18 mouse cellular contexts compared by ENCODE assay signal in the genomic region with DNA sequence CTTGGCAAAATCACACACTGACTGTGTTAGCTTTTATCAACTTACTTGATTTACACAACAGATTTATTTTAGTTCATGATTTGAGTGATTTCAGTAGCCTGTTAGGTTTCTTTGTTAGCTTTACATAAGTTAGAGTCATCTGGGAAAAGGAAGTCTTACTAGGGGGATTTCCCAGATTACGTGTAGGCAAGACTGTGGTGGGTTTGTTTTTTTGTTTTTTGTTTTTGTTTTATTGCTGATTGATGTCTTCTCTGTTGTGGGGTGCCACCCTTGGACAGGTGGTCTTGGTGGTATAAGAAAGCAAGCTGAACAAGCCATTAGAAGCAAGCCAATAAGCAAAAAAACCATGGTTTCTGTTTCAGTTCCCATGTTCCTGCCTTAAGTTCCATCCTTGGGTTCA. TPM values are rescaled to one million over a fixed set of nuclear protein-coding genes. Genes with fewer than 3 reads are reported as not detected.
DNase-seq lines count a peak whose midpoint lies in the region; ATAC-seq and TF ChIP-seq lines count a peak whose summit lies in the region.
"Had no signal": no experiment of that assay in that cellular context is flagged by ENCODE, and none has a peak within 500 bp of the region (broad histone marks: within the 10 kb centered on the region; RNA-seq: fewer than 3 reads in every experiment).

No protein-coding gene starts in this region.

- H3K36me3 ChIP-seq in splenic B cell, adult 2 months (ENCODE audit: control insufficient read depth, insufficient read depth, low read length, poor library complexity, severe bottlenecking), result no peaks in the 10 kb centered on the region
- H3K36me3 ChIP-seq: heart, embryonic 15.5 days had no signal

- no peak for TF ChIP-seq CTCF in bone marrow macrophage, adult 2 months (IDR thresholded peaks at IDR 0.05; ENCODE audit: low read depth, low read length)

- DNase-seq in A20 (ENCODE audit: low read depth, low spot score), result peak; percentile 64
- peak; percentile 10 for DNase-seq in splenic B cell, adult 2 months (ENCODE audit: low read depth, low spot score)
- DNase-seq in adrenal gland, adult 2 months, result no peak
- DNase-seq in gastrocnemius, postnatal 14 days, result no peak
- DNase-seq: adrenal gland, postnatal 10 days; cerebellum, adult 18-20 months; cerebellum, postnatal 10 days; heart, postnatal 14 days had no signal

- ATAC-seq in CD4-positive, CD25-positive, alpha-beta regulatory T cell, adult 4 months, result peak; percentile 91
- ATAC-seq in megakaryocyte, adult 5-6 weeks (ENCODE audit: poor library complexity, severe bottlenecking), result no peak
- ATAC-seq: forebrain, embryonic 14.5 days; intestine, postnatal 0 days had no signal

- H3K27me3 ChIP-seq in splenic B cell, adult 2 months (ENCODE audit: control insufficient read depth, insufficient read depth, low read length, poor library complexity, severe bottlenecking), result no peaks in the 10 kb centered on the region
- H3K27me3 ChIP-seq: embryonic facial prominence, embryonic 15.5 days; heart, embryonic 15.5 days had no signal

- intact Hi-C loops in gastrocnemius, postnatal 14 days (cut with DNase I; ENCODE audit: low total_unique reads), result no loop called here

- no peak overlapping the region for H3K4me3 ChIP-seq in bone marrow macrophage, adult 2 months (ENCODE audit: insufficient read depth, low read length)
- H3K4me3 ChIP-seq: embryonic facial prominence, embryonic 15.5 days; erythroblast, embryonic 14.5 days; forebrain, embryonic 10.5 days; heart, embryonic 15.5 days had no signal

- H3K27ac ChIP-seq in bone marrow macrophage, adult 2 months (ENCODE audit: insufficient read depth, low read depth, low read length), result peak overlapping the region; percentile 61
- H3K27ac ChIP-seq: embryonic facial prominence, embryonic 15.5 days; forebrain, embryonic 10.5 days; heart, embryonic 15.5 days; hindbrain, embryonic 14.5 days had no signal

- peaks cover 9% of the 10 kb centered on the region for H3K4me1 ChIP-seq in bone marrow macrophage, adult 2 months (ENCODE audit: control insufficient read depth, insufficient read depth, low read length)
- H3K4me1 ChIP-seq: embryonic facial prominence, embryonic 15.5 days; forebrain, embryonic 10.5 days; heart, embryonic 15.5 days had no signal

- no peak for TF ChIP-seq POLR2A in bone marrow macrophage, adult 2 months (IDR thresholded peaks at IDR 0.05; ENCODE audit: borderline replicate concordance, low read depth, low read length)

RNA-seq across cellular contexts. Expression of a gene that starts 31.6 kb away (rescaled TPM):
- polyA plus RNA-seq in CD4-positive, CD25-positive, alpha-beta regulatory T cell, adult 4 months (2017; shearing (Covaris generic)), result 1 to 10 TPM; 2.7 to 4.4 TPM
- polyA plus RNA-seq in bone marrow macrophage, adult 2 months (2012; ENCODE audit: insufficient read depth, insufficient read length, missing spikeins), result 1.1 and 1.9 TPM in 2 replicates
- total RNA-seq in adrenal gland, adult 2 months (2021), result 1 to 10 TPM; 2.2 to 4.3 TPM
- polyA plus RNA-seq in adrenal gland, adult 2 months (2012; rRNA removed), result 0.04 and 0.12 TPM in 2 replicates
- total RNA-seq in megakaryocyte, adult 5-6 weeks (2015), result 3.5 and 7.1 TPM in 2 replicates
- 3.5 and 5.3 TPM in 2 replicates for total RNA-seq in megakaryocyte, adult 5-6 weeks (2017)
- under 1 TPM; 0.35 to 0.74 TPM for total RNA-seq in gastrocnemius, postnatal 14 days (2021)

Comparison
In these comparisons a context has a peak if more than half of its experiments do, and no peak if none do; other contexts are left out.
1. DNase-seq: peak in A20 (single experiment) and splenic B cell, adult 2 months (single experiment); none in adrenal gland, adult 2 months (single experiment) and gastrocnemius, postnatal 14 days (single experiment).